Mouse (Mus musculus): ENCODE data around the gene Usp43. TPM values are rescaled to one million over a fixed set of nuclear protein-coding genes. Genes with fewer than 3 reads are reported as not detected.

Gene Usp43
- total RNA-seq, 1 experiment: 1.1 TPM

DNA sequence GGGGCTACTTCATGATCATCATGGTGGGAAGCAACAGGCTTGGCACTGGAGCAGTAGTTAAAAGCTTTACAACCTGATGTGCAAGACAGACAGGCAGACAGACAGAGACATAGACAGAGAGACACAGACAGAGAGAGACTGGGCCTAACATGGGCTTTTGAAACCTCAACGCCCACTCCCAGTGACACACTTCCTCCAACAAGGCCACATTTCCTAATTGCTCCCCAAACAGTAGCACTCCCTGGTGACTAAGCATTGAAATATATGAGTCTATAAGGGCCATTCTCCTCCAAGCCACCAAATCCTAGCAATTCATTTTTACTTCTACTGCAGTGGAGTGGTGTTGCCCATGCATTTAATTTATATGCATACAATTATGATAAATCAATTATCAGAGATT is 82.1 kb downstream of the Usp43 start:
- no peak overlapping the region for H3K27ac ChIP-seq (ENCODE audit: insufficient read depth, low read depth, low read length, poor library complexity, severe bottlenecking)
- no peak for TF ChIP-seq ZC3H11A (IDR thresholded peaks at IDR 0.05; ENCODE audit: borderline replicate concordance, low read depth, low read length)
- TF ChIP-seq HCFC1 (IDR thresholded peaks at IDR 0.05; ENCODE audit: borderline replicate concordance, insufficient read depth, low read length): no peak
- TF ChIP-seq CHD2 (IDR thresholded peaks at IDR 0.05; ENCODE audit: low read depth, low read length): no peak
- TF ChIP-seq MAFK (IDR thresholded peaks at IDR 0.05; ENCODE audit: insufficient read depth, low read depth, low read length): no peak
- no peak for TF ChIP-seq ZNF384 (IDR thresholded peaks at IDR 0.05; ENCODE audit: low read depth, low read length)
- H3K36me3 ChIP-seq (ENCODE audit: control insufficient read depth, insufficient read depth, low read length, poor library complexity, severe bottlenecking): no peaks in the 10 kb centered on the region
- no peak overlapping the region for H3K4me3 ChIP-seq (ENCODE audit: insufficient read depth in 1 of 2, low read depth in 1 of 2, low read length in 2 of 2, poor library complexity in 1 of 2, severe bottlenecking in 1 of 2)
- no peak for DNase-seq (ENCODE audit: low read depth, low spot score)
- in situ Hi-C loops (cut with MboI; ENCODE audit: low sequenced_read_pairs in 2 of 2, unreplicated experiment in 2 of 2): no loop called here
- H3K4me1 ChIP-seq (ENCODE audit: control insufficient read depth in 2 of 2, insufficient read depth in 2 of 2, low read length in 2 of 2, poor library complexity in 1 of 2): no peaks in the 10 kb centered on the region
- H3K9ac ChIP-seq (ENCODE audit: insufficient read depth, low read depth, low read length, poor library complexity, severe bottlenecking): no peak overlapping the region
- no peaks in the 10 kb centered on the region for H3K9me3 ChIP-seq (ENCODE audit: control insufficient read depth, insufficient read depth, low read depth, low read length)

DNA sequence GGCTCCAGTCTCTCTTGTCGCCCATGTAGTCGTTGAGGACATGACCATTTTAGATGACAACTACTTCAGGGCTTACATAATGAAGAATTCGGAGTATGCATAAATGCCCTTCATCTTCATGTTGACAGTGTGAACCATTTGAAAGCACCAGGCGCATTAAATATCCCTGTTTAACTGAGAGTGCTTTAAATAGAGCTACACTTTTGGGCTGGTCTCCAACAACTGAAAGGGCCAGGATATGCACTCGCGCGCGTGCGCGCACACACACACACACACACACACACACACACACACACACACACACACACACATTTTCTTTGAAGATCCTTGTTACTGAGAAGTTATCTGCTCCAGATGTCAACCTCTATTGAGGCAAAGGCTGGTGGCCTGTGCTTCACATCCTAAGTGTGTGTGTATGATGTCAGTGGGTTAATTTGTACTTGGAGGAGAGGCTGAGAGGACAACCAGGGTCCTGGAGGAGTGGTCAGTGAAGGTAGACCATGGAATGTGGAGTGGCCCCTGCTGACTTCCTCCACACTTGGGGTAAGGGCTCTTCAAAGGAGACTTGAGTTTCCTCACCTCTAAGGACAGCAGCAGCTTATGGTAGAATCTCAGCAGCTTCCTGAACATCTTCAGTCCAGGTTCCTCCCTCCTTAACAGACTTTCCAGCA is 86.4 kb downstream of the Usp43 start:
- H3K36me3 ChIP-seq (ENCODE audit: control insufficient read depth, insufficient read depth, low read length, poor library complexity, severe bottlenecking): no peaks in the 10 kb centered on the region
- in situ Hi-C loops (cut with MboI; ENCODE audit: low sequenced_read_pairs in 2 of 2, unreplicated experiment in 2 of 2): no loop called here
- no peaks in the 10 kb centered on the region for H3K9me3 ChIP-seq (ENCODE audit: control insufficient read depth, insufficient read depth, low read depth, low read length)
- H3K4me3 ChIP-seq (ENCODE audit: insufficient read depth in 1 of 2, low read depth in 1 of 2, low read length in 2 of 2, poor library complexity in 1 of 2, severe bottlenecking in 1 of 2): no peak overlapping the region
- DNase-seq (ENCODE audit: low read depth, low spot score): no peak
- H3K9ac ChIP-seq (ENCODE audit: insufficient read depth, low read depth, low read length, poor library complexity, severe bottlenecking): no peak overlapping the region
- H3K27ac ChIP-seq (ENCODE audit: insufficient read depth, low read depth, low read length, poor library complexity, severe bottlenecking): no peak overlapping the region
- TF ChIP-seq MAFK (IDR thresholded peaks at IDR 0.05; ENCODE audit: insufficient read depth, low read depth, low read length) (no peak), CHD2 (IDR thresholded peaks at IDR 0.05; ENCODE audit: low read depth, low read length) (no peak)
- H3K4me1 ChIP-seq (ENCODE audit: control insufficient read depth in 2 of 2, insufficient read depth in 2 of 2, low read length in 2 of 2, poor library complexity in 1 of 2): no peaks in the 10 kb centered on the region

DNA sequence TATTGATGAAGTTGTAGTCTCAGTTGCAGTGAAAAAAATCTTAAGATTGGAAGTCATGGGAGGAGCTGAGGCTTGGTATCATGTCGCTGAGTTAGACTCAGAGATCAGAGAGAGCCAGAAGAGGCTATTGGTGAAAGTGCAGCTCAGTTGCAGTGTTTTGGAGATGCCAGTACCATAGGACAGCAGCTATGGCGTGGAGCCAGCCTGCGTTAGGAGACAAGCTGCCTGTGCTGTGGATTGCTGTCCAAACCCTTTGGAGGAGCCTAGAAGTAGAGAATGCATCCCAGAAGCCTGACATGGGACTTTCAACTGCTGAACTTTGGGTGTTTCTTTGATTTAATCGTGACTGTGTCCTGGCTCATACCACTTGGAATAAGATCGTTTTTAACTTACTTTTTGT is 90.1 kb downstream of the Usp43 start:
- TF ChIP-seq MAFK (IDR thresholded peaks at IDR 0.05; ENCODE audit: insufficient read depth, low read depth, low read length) (no peak), HCFC1 (IDR thresholded peaks at IDR 0.05; ENCODE audit: borderline replicate concordance, insufficient read depth, low read length) (no peak), ZNF384 (IDR thresholded peaks at IDR 0.05; ENCODE audit: low read depth, low read length) (no peak), CHD2 (IDR thresholded peaks at IDR 0.05; ENCODE audit: low read depth, low read length) (no peak), ZC3H11A (IDR thresholded peaks at IDR 0.05; ENCODE audit: borderline replicate concordance, low read depth, low read length) (no peak)
- DNase-seq (ENCODE audit: low read depth, low spot score): no peak
- Histone ChIP-seq H3K4me3 (ENCODE audit: insufficient read depth in 1 of 2, low read depth in 1 of 2, low read length in 2 of 2, poor library complexity in 1 of 2, severe bottlenecking in 1 of 2) (no peak overlapping the region), H3K36me3 (ENCODE audit: control insufficient read depth, insufficient read depth, low read length, poor library complexity, severe bottlenecking) (no peaks in the 10 kb centered on the region), H3K9ac (ENCODE audit: insufficient read depth, low read depth, low read length, poor library complexity, severe bottlenecking) (no peak overlapping the region), H3K27ac (ENCODE audit: insufficient read depth, low read depth, low read length, poor library complexity, severe bottlenecking) (no peak overlapping the region), H3K9me3 (ENCODE audit: control insufficient read depth, insufficient read depth, low read depth, low read length) (no peaks in the 10 kb centered on the region), H3K4me1 (ENCODE audit: control insufficient read depth in 2 of 2, insufficient read depth in 2 of 2, low read length in 2 of 2, poor library complexity in 1 of 2) (no peaks in the 10 kb centered on the region)
- in situ Hi-C loops (cut with MboI; ENCODE audit: low sequenced_read_pairs in 2 of 2, unreplicated experiment in 2 of 2): no loop called here

DNA sequence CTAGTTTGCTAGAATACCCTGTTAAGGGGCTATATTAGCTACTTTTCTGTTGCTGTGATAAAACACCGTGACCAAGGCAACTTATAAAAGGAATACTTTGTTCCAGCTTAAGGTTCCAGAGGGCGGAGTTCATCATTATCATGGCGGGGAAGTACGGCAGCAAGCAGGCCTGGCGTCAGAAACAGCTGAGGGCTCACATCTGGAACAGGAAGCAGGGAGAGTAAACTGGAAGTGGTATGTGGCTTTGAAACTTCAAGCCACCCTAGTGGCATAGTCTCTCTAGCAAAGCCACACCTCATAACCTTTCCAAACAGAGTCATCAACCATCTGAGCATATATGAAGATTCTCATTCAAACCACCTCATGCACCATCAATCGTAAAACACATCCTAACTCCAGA is 92.4 kb downstream of the Usp43 start:
- H3K36me3 ChIP-seq (ENCODE audit: control insufficient read depth, insufficient read depth, low read length, poor library complexity, severe bottlenecking): no peaks in the 10 kb centered on the region
- H3K4me1 ChIP-seq (ENCODE audit: control insufficient read depth in 2 of 2, insufficient read depth in 2 of 2, low read length in 2 of 2, poor library complexity in 1 of 2): no peaks in the 10 kb centered on the region
- no peak overlapping the region for H3K27ac ChIP-seq (ENCODE audit: insufficient read depth, low read depth, low read length, poor library complexity, severe bottlenecking)
- in situ Hi-C loops (cut with MboI; ENCODE audit: low sequenced_read_pairs in 2 of 2, unreplicated experiment in 2 of 2): no loop called here
- TF ChIP-seq ZNF384 (IDR thresholded peaks at IDR 0.05; ENCODE audit: low read depth, low read length): no peak
- TF ChIP-seq HCFC1 (IDR thresholded peaks at IDR 0.05; ENCODE audit: borderline replicate concordance, insufficient read depth, low read length): no peak
- TF ChIP-seq ZC3H11A (IDR thresholded peaks at IDR 0.05; ENCODE audit: borderline replicate concordance, low read depth, low read length): no peak
- no peak for TF ChIP-seq CHD2 (IDR thresholded peaks at IDR 0.05; ENCODE audit: low read depth, low read length)
- TF ChIP-seq MAFK (IDR thresholded peaks at IDR 0.05; ENCODE audit: insufficient read depth, low read depth, low read length): no peak
- no peak overlapping the region for H3K9ac ChIP-seq (ENCODE audit: insufficient read depth, low read depth, low read length, poor library complexity, severe bottlenecking)
- H3K4me3 ChIP-seq (ENCODE audit: insufficient read depth in 1 of 2, low read depth in 1 of 2, low read length in 2 of 2, poor library complexity in 1 of 2, severe bottlenecking in 1 of 2): no peak overlapping the region
- H3K9me3 ChIP-seq (ENCODE audit: control insufficient read depth, insufficient read depth, low read depth, low read length): no peaks in the 10 kb centered on the region
- DNase-seq (ENCODE audit: low read depth, low spot score): no peak

All from ES-E14 (cell line).